17 mouse cellular contexts compared by ENCODE assay signal in the genomic region with DNA sequence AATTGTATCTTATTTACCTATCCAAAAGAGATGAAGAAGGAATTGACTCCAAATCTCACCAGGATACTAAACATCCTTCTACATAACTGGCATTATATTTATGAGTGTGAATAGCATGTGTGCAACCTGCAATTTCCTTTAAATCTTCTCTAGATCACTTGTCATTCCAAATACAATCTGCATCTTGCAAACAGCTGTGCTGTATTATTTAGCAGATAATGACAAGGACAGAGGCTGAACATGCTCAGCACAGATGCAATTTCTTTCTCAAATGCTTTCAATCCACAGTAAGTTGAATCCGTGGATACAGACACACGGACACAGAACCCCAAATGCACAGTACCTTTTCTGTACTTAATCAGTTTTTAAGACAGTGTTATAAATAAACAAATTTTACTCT.
"Had no signal": no experiment of that assay in that cellular context is flagged by ENCODE, and none has a peak within 500 bp of the region (broad histone marks: within the 10 kb centered on the region; RNA-seq: fewer than 3 reads in every experiment).

No protein-coding gene starts in this region.

- H3K4me1 ChIP-seq: liver, embryonic 13.5 days; liver, embryonic 15.5 days; lung, embryonic 15.5 days; megakaryocyte, embryonic 14.5 days; midbrain, embryonic 13.5 days; midbrain, embryonic 15.5 days; neural tube, embryonic 12.5 days; stomach, embryonic 15.5 days had no signal

- H3K9ac ChIP-seq: liver, embryonic 13.5 days; liver, embryonic 15.5 days; liver, postnatal 0 days; lung, embryonic 15.5 days; midbrain, embryonic 13.5 days; midbrain, embryonic 15.5 days; neural tube, embryonic 12.5 days; stomach, embryonic 15.5 days had no signal

- H3K9me3 ChIP-seq: liver, embryonic 13.5 days; liver, embryonic 15.5 days; lung, embryonic 15.5 days; megakaryocyte, embryonic 14.5 days; midbrain, embryonic 13.5 days; midbrain, embryonic 15.5 days; neural tube, embryonic 12.5 days; stomach, embryonic 15.5 days had no signal

- H3K27ac ChIP-seq: liver, embryonic 13.5 days; liver, embryonic 15.5 days; lung, embryonic 15.5 days; macrophage; midbrain, embryonic 13.5 days; midbrain, embryonic 15.5 days; neural tube, embryonic 12.5 days; stomach, embryonic 15.5 days; stomach, postnatal 0 days had no signal

- DNase-seq: liver, embryonic 13.5 days; liver, postnatal 0 days; right cerebral cortex, postnatal 14 days; thymus, adult 2 months; thymus, postnatal 25 days; thymus, postnatal 4 days had no signal

- H3K27me3 ChIP-seq: liver, embryonic 13.5 days; liver, embryonic 15.5 days; lung, embryonic 15.5 days; megakaryocyte, embryonic 14.5 days; midbrain, embryonic 13.5 days; midbrain, embryonic 15.5 days; neural tube, embryonic 12.5 days; stomach, embryonic 15.5 days had no signal

- H3K4me3 ChIP-seq: liver, embryonic 13.5 days; liver, embryonic 15.5 days; lung, embryonic 15.5 days; megakaryocyte, embryonic 14.5 days; midbrain, embryonic 13.5 days; midbrain, embryonic 15.5 days; neural tube, embryonic 12.5 days; stomach, embryonic 15.5 days had no signal

- H3K36me3 ChIP-seq: liver, embryonic 13.5 days; liver, embryonic 15.5 days; lung, embryonic 15.5 days; midbrain, embryonic 13.5 days; midbrain, embryonic 15.5 days; neural tube, embryonic 12.5 days; stomach, embryonic 15.5 days had no signal

- ATAC-seq: liver, postnatal 0 days; midbrain, embryonic 13.5 days; midbrain, embryonic 15.5 days had no signal

- H3K4me2 ChIP-seq: liver, embryonic 11.5 days; liver, embryonic 13.5 days; liver, embryonic 15.5 days; lung, embryonic 15.5 days; midbrain, embryonic 11.5 days; midbrain, embryonic 13.5 days; midbrain, embryonic 15.5 days; neural tube, embryonic 12.5 days; stomach, embryonic 15.5 days had no signal
